Mouse (Mus musculus) lung, postnatal 36 days (tissue): ENCODE data around the gene Efhc1.

Experiments used
- DNase-seq: peaks from one replicate; pipeline ENCODE4 v3.0.0; 2022; ENCODE audit warnings: mixed read lengths

Gene Efhc1

DNA sequence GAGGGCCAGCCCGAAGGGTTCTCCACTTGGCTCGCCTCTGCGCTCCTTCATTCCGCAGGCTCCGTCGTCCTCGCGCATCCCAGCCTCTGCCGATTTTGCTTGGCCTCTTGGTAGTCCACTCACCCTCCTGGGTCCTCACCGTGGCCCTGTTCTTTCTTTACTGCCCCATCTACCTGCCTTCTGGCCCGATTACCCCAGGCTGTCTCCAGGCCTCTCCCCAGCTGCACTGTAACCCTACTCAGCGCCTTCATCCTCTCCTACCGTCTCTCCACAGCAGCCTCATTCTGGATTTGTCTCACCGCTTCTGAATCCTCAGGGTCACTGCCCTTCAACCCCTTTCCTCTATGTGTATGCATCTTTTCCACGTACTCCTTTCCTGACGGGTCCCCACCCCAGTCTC lies 373 bp downstream of the Efhc1 start:
- no peak for DNase-seq

- no peak for DNase-seq
Measured at GRCm38 (mm10) chr1:20954876-20955275, 3.5 kb downstream of the Efhc1 start.

GRCm38 (mm10) chr1:20969642-20970041 lies 18.2 kb downstream of the Efhc1 start:
- no peak for DNase-seq

DNA sequence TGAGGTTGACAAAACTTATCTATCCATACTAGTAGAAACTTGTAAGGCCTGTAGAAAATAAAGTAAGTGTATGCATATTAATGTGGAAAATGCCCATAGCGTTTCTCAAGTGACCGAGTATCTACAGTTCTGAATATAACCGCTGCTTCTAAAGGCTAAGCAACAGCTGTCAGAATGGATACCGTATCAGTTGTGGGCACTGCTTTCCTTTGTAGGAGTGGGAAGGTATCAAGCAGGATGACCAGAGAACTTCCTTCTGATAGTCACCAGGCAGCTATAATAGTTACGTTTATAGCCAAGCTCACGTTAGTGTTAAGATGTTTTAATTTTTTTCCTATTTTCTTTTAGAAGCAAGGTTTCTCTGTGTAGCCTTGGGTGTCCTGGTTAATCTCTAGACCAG lies 22.0 kb downstream of the Efhc1 start:
- DNase-seq, result no peak

- DNase-seq, result peak; percentile 29
Measured at GRCm38 (mm10) chr1:20974341-20975135, 23.1 kb downstream of the Efhc1 start.

DNA sequence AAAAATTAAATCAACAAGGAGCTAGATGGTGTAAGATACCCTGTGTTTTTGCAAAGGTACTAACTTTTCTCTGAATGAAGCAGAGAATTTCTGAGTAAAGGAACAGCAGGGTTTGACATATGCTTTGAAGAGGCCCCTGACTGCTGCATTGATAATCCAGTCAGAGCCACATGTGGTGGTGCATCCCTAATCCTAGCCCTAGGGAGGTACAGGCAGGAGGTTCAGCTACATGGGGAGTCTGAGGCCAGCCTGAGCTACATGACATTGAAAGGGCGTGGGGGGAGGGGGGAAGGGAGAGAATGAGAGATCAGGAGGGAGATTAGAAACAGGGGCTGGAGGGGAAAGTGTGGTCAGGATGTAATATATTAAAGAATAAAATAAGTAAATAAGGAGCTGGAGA lies 29.1 kb downstream of the Efhc1 start:
- no peak for DNase-seq

DNA sequence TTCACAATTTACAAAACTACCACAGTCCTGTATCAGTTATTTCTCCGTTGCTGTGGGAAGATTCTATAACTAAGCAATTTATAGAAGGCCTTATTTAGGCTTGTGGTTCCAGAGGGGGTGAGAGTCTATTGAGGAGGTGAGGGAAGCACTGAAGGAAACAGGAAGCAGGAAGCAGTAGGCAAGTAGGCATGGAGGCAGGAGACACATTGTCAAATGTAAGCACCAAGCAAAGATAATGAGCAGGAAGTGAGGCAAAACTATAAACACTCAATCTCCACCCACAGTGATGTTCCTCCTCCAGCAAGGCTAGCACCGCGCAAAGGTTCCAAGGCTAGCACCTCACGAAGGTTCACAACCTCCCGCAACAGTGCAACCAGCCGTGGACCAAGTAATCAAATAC lies 30.3 kb downstream of the Efhc1 start:
- DNase-seq, result no peak

- DNase-seq, result no peak
Measured at GRCm38 (mm10) chr1:20984103-20984502, 32.7 kb downstream of the Efhc1 start.

DNA sequence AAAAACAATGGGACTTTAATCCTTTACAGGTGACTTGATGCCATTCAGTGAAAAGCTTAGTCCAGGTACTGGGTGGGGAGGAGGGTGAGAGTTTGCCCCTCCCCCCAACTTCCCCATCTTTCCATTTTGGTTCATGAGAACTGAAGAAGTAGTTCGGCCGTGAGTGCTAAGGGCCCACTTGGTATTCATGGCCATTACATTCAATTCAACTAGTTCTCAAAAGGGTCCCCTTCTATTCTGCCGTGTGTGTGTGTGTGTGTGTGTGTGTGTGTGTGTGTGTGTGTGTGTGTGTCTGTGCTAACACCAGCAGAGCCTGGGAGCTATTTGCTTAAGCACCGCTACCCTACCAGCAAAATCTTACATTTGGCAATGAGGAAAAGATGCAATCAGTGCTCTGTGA lies 33.2 kb downstream of the Efhc1 start:
- no peak for DNase-seq

DNA sequence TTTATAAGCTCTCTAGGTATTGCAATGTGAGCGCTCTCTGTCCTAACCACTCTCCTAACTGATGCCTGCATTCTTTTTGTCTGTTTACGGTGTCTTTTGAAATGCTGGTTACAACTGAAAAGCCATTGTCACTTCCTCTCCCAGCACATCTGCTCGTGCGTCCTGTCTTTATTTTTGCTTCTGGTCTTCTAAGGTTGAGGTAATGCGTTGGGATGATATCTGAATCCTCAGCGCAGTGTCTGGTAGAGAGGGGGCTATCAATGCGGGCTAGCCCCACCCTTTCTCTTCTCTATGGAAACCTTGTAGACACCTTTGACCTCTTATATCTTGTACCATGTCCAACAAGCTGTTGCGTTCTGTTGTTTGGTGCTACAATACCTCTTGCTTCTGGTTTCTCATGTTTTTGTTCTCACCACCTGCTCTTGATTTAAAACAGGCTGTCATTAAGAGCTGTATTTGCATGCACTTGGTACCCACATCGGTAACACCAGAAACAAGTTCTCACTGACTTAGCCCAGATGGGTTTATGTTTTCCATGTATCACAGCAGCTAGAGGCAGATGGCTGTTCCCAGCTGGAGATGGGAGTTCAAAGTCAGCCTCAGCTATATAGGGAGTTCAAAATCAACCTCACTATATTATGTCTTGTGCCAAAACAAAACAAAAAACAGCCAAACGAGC lies 35.1 kb downstream of the Efhc1 start:
- DNase-seq, result no peak

- DNase-seq, result no peak
Measured at GRCm38 (mm10) chr1:20989461-20990083, 38.1 kb downstream of the Efhc1 start.

DNA sequence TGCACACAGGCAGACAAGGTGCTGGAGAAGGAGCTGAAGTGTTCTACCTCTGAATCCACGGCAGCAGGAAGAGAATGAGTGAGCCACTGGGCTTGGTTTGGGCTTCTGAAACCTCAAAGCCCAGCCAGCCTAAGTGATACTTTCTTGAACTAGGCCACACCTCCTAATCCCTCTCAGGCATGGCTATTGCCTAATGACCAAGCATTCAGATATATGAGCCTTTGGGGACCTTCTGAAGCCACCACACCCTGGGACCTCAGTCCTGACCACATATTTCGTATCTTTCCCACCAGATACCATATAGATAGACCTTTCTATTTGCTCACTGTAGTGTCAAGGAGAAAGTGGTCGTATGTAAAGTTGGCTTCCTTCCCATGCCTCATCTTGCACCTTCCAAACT lies 42.3 kb downstream of the Efhc1 start:
- no peak for DNase-seq

GRCm38 (mm10) chr1:20994338-20994737 lies 42.9 kb downstream of the Efhc1 start:
- no peak for DNase-seq

- peak; percentile 56 for DNase-seq
Measured at GRCm38 (mm10) chr1:20995331-20995986, 44.0 kb downstream of the Efhc1 start.

GRCm38 (mm10) chr1:20996603-20997327 lies 45.3 kb downstream of the Efhc1 start:
- DNase-seq, result peak; percentile 33

DNA sequence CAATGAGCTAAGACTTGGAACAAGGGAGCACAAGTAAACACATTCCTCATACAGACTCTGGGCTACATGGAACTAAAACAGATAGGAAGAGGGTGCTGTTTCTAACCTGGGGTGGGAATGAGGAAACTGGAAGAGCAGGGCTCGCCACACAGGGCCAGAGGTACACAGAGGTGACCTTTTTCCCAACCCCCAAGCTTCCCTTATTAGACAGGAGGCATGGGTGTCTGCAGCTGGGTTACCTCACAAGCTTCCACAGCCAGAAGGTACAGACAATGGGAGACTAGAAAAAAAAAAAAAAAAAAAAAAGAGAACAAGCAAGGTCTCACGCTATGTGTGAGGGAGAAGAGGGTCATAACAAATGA lies 45.9 kb downstream of the Efhc1 start:
- DNase-seq, result no peak

GRCm38 (mm10) chr1:20997881-20998389 lies 46.5 kb downstream of the Efhc1 start:
- DNase-seq, result peak; percentile 50

GRCm38 (mm10) chr1:21002246-21003142 lies 51.1 kb downstream of the Efhc1 start:
- peak; percentile 58 for DNase-seq

DNA sequence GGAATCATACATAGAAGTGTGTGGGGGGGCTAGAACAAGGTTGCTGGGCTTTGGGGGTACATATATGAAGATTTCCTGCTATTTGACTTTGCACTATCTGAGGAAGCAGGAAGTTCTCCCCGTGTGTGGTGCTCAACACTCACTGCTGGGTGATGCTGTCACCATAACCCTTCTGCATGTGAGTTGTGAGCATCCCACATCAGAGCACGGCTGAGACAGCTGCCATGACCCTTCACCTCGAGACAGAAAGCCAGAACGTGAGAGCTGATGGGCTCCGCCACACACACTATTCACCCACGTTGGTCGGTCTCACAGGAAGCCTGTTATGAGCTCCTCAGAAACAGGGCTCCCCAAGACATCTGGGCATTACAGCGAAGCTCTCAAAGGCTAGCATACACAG lies 53.2 kb downstream of the Efhc1 start:
- DNase-seq, result no peak

DNA sequence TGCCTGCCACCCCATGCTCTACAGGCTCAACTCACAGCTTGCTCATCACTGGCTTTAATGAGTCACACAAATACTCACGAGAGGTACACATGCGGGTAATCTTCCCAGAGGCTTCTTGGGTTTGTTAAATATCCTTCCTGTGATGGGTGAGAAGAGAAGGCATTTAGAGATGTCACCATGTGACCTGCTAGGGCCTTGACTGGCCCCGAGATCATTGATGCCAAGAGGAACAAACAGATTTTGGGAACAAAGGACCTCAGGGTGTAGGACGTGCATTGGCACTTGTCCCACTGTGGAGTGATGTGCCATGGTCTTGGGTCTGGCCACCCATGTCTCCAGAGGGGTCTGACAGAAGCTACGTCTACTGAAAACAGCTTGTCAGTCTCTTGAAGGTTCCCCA lies 55.3 kb downstream of the Efhc1 start:
- DNase-seq, result no peak

DNA sequence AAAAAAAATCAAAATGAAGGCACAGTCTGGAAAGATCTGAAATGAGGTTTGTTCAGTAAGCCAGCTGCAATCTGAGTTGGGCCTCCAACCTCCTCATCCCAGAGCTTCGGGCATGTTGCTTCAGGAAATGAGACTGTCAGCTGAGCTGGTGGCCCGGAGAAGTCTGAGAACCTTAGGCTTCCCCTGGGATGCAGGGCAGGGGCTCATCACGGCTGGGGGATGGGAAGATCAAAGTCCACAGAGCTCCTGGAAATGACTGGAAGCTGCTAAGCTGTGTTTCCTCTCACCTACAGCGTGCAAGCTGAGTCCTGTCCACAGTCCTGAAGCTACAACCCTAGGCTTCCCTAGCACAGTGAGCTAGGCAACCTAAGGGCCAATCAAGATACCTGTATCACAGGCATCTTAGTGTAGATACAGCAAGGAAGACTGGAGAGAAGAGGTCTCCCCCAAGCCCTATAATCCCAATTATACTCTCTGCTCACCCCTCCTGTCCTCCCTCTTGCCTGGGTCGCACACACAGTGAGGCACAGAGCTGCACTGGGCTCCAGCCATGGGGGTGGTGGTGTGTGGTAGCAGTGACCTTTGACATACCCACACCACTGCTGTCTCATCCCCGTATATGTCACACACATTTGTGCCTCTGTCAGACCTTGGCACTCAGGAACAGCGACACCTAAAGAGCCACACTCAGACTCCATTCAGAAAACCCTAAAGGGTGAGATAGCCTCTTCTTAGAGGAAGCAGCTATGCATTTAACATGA lies 56.7 kb downstream of the Efhc1 start:
- DNase-seq, result no peak
